Mouse (Mus musculus) A20 (cell line): ENCODE measurements around the gene Atg101.

Experiments
- DNase-seq: peaks from one replicate; pipeline ENCODE4 v3.0.0-alpha.2; 2011; ENCODE audit warnings: low read depth, low spot score

The Atg101 gene

GRCm38 (mm10) chr15:101283911-101284750, at the start of gene Atg101:
TSS of gene Atg101 (plus strand) at chr15:101284272.
- peak; percentile 97 for DNase-seq

DNA sequence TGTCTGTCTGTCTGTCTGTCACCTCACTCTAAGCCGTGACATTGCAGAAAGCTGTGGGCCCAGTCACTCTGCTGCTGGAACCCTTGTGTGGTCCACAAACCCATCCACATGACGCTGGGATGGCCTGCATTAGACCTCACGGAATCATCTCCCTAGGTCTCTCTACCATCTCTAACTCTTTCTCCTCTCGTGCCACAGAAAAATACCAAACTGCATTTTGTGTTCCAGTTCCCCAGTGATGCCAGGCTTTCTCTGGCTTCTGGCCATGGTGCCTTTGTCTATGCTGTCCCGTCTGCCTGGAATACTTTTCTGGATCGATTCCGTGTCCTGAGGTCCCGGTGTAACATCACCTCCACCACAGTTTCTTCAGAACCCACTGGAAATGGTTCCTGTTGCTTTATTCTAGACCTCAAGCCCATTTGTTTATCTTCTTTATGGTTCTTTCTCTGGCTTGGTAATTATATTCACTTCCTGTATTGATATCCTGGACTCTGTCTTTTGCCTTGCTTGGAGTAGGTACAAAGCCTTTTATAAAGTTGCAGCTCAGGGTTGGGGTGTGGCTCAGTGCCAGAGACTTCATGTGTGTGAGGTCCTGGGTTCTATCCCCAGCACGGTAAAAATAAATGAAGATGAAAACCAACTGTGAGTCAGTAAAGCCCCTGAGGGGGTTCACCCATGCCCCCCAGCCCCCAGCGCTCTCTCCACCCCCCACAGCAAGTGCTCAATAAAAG, 49.3 kb upstream of the Atg101 start:
- no peak for DNase-seq

- DNase-seq, result peak; percentile 90
Measured at GRCm38 (mm10) chr15:101235342-101235698, 48.8 kb upstream of the Atg101 start.

GRCm38 (mm10) chr15:101235728-101236327, 48.2 kb upstream of the Atg101 start:
- DNase-seq, result no peak

DNA sequence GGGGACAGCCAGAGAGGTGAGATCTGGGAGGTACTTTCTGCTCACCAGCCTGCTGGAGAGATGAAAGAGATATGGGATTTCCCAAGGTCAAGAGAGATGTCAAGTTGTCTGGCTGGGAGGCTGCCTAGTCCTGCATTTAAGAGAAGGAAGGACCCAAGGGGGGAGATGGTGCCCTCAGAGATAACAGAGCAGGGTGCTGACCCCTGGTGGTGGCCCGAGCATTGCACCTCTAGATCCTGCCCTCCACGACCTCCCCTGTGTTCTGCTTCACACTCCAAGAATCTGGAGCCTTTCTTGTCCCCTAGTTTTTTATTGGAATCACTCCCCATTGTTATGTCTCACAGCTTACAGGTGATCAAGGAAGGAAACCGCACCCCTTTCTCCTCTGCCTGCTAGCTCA, 47.2 kb upstream of the Atg101 start:
- DNase-seq, result peak; percentile 79

DNA sequence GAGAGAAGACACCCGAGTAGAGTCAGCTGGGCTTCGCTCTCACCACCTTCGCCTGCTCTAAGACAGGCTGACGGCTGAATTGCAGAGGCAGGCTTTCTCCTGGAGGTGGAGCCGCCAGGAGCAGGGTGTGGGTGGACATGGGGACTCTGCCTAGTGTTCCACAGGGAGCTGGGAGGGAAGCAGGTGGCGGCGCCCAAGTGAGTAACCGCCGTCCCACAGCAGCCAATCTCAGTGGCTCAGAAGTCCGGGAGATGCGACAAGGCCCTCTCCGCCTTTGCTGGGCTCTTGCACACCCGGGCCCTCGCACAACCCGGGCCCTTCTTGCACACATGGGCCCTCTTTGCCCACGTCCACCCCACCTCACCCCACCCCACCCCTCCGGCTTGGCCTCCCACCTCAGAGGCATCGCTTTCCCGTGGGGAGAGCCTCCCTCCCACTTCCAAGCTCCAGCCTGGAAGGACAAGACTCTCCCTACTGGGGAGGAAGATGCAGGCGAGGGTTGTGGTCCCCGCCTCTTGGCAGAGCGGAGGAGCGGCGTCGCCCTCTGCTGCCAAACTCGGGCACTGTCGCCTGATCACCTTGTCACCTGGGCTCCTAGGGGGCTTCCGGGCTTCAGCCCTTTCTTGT, 45.1 kb upstream of the Atg101 start:
- peak; percentile 66 for DNase-seq

GRCm38 (mm10) chr15:101239821-101240220, 44.3 kb upstream of the Atg101 start:
- DNase-seq, result no peak

GRCm38 (mm10) chr15:101240799-101241204, 43.3 kb upstream of the Atg101 start:
- DNase-seq, result peak; percentile 85

- no peak for DNase-seq
Measured at GRCm38 (mm10) chr15:101241236-101241635, 42.8 kb upstream of the Atg101 start.

DNA sequence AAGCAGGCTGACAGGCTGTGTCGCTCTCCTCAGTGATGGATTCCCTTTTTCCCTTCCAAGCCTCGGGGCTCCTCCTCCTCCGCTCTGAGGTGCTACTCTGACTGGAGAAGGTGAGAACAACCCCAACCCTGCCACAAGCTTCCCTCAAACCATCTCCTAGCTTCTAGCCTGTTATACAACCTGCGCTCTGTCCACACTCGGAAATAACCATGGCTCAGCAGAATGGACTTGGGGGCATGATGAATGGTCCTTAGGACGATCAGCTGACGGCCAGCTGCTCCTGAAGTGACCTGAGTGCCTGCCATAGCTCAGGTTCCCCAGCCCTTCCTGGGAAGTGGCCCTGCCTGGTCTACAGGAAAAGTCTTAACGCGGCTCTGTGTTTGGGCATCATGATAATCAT, 42.2 kb upstream of the Atg101 start:
- no peak for DNase-seq

DNA sequence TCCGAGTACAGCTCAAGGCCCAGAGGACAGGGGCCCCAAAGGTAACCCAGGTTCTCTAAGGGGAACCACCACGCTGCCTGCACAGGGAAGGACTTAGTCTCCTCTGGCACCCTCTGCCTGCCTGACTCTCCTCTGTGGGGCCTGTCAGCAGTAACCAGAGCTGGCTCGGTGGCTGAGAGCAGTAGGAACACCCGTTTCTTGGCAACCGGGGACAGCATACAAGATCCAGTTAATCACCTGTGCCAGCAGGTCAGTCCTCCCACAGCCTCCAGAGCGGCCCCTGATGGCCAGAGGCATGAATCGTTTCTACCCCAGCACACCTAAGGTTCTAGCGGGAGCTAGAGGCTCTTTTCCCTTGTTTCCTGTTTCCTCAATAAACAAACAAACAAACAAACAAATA, 41.4 kb upstream of the Atg101 start:
- peak; percentile 58 for DNase-seq

DNA sequence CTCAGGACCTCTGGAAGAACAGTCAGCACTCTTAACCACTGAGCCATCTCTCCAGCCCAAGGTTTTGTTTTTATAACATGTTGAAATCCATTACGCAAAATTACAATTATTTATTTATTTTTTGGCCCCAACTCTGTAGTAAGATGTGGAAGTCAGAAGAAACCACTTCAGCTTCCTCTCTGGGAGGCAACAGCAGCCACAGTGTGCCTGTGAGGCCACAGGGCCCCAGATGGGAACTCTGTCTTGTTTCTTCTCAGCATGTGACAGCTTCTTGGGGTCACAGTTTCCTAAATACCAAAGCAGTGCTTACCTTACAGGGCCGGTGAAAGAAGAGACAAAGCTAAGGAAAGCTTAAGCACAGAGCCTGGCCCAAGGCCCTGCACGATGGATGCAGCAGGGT, 40.1 kb upstream of the Atg101 start:
- no peak for DNase-seq

GRCm38 (mm10) chr15:101246231-101247154, 37.6 kb upstream of the Atg101 start:
- DNase-seq, result peak; percentile 98

- peak; percentile 36 for DNase-seq
Measured at GRCm38 (mm10) chr15:101247155-101247498, 36.9 kb upstream of the Atg101 start.

DNA sequence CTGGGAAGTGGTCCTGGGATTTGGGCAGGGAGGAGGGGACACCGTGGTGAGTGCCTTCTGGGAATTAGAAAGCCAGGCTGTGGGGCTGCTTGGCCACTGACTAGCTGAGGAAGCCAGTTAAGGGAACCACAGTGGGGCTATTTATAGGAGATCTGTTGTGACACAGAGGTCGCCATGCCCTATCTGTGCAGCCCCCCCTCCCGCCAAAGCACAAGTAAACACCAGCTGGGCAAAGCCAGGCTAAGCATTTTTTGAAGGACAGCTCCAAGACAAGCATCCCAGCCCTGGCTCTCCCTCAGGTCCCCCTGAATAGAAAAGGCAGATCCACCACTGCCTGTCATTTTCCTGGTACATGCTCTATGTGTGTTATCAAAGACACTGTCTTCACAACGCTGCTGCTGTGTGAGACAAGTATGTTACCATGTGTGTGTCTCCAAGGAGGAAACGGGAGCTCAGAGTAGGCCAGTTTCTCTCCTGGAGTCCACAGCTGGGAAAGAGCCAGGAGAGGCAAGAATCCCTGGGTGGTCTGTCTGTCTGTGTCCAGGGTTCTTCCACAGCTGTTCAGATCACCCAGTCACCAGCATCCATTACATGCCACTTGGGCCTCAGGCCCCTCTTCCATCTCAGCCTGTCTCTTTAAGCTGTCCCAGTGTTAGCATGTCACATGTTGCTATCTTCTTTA, 35.9 kb upstream of the Atg101 start:
- DNase-seq, result no peak

DNA sequence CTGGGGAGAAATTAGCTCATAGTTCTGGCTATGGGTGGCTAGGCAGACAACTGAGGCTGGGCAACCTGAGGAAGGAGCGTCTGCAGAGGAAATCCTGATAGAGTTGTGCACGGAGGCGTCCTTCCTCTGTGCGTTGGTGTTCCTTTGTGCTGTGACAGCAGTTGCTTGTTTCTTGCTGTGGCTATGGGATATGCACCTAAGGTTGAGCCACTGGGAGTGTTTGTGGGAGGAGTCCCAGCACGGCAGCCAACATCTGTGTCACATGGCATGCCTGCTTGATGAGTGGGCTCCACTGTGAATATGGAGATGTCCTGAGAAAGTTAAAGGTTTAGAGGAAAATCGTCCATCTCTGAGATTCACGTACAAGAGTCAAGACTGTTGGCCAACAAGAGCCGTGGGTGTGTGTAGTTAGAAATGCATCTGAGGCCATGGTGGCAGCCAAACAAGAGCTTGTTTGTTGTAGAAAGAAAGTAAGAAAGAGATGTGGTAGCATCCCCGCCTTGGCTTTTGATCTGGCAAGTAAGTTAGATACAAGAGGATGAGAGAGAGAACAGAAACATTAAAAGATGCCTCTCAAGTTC, 33.8 kb upstream of the Atg101 start:
- no peak for DNase-seq

- no peak for DNase-seq
Measured at GRCm38 (mm10) chr15:101251930-101252329, 32.1 kb upstream of the Atg101 start.

DNA sequence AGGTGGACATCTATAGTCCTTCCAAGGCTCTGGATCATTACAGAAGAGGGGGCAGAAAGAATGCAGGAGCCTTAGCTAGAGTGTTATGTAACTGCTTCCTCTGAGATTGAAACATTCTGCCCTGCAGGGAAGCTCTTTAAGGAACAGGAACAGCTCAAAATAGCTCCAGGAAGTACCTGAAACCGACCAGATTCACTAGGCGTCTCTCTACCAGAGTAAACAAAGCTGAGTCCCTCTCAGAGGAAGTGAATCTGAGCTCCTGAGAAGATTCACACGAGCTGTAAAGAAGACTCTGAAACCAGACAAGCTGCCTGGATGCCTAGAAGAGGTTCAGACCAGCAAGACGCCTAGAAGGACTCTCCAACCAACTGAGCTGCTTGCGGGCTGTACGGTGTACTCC, 31.5 kb upstream of the Atg101 start:
- DNase-seq, result peak; percentile 64

DNA sequence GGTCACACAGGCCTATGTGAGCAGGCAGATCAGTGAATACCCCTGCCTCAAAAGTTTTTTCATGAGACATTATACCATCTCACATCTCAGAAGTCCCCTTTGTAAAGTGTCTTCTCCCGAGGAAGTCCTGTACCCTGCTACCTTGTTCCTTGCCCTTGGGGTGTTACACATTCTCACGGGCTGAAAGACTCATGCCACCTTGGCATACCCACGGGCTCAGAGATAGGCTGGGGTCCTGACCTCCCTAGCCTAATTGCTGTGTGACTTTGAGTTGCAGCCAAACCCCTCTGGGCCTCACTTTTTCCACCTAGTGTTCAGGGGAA, 30.5 kb upstream of the Atg101 start:
- DNase-seq, result no peak
